Mouse (Mus musculus) liver, embryonic 14.5 days (tissue): Measurements from ENCODE around the gene Parp11.

Source experiments
- CTCF ChIP-seq: IDR thresholded peaks from 2 replicates; pipeline ENCODE4 v1.5.1; 2016; ENCODE audit warnings: antibody characterized with exemption, low read depth, control low read depth
- EP300 ChIP-seq: IDR thresholded peaks from 2 replicates; pipeline ENCODE4 v1.6.1; 2016; ENCODE audit warnings: antibody characterized with exemption, low read depth

DNA sequence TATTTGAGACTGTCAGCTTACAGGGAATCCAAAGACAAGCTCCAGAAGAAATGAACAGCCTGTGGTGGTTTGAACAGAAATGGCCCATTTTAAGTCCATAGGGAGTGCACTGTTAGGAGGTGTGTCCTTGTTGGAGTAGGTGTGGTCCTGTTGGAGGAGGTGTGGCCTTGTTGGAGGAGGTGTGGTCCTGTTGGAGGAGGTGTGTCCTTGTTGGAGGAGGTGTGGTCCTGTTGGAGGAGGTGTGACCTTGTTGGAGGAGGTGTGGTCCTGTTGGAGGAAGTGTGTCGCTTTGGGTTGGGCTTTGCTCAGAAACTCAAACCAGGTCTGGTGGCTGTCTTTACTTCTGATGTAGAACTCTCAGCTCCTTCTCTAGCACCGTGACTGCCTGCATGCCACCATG, 48.6 kb upstream of the Parp11 start:
- no peak for TF ChIP-seq CTCF
- TF ChIP-seq EP300 = no peak
